Mouse (Mus musculus): Measurements from ENCODE around the gene Tiam2. TPM values are rescaled to one million over a fixed set of nuclear protein-coding genes. Genes with fewer than 3 reads are reported as not detected.

The Tiam2 gene
- polyA plus RNA-seq, 1 experiment from 2014 or later, result 3.3 TPM

DNA sequence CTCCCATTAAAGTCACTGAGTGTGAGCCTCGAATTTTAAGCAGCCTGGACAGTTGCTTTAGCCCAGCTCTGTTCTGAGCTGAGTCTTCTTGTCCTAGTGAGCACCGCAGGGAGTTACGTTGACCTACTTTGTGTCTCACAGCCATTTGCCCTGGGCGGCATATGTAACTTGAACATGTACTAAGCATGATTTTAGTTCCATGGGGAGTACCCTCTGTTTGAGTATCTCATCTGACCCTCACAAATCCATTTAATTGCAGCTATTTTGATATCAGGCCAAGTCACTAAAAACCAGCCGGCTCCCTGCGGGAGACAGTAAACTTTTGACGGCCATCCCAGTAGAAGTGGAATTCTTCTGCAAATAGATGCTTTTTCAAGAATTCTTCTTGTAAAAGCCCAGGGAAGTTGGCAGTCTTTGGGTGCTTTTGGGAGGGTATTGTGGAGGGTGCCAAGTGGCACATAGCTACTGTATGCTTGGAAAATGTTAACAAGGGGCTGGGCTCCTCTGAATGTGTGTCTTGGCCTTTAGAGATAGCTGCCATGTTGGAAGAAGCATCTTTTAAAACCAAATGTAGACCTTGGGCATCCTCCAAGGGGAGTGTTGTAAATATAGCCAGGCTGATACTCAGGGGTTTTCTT is 10.6 kb downstream of the Tiam2 start:
- Histone ChIP-seq H3K9ac (ENCODE audit: low read depth, low read length) (no peak overlapping the region), H3K27me3 (ENCODE audit: insufficient read depth, low read length) (no peaks in the 10 kb centered on the region), H3K9me3 (replicated peaks; ENCODE audit: low read length) (no peaks in the 10 kb centered on the region), H3K27ac (no peak overlapping the region), H3K4me3 (replicated peaks; ENCODE audit: low read depth, low read length) (no peak overlapping the region), H3K4me2 (ENCODE audit: low read length) (no peak overlapping the region), H3K36me3 (ENCODE audit: insufficient read depth, low read length) (no peaks in the 10 kb centered on the region), H3K4me1 (replicated peaks; ENCODE audit: insufficient read depth, low read length) (0 out of 2 replicates have a peak, but pooled peaks cover 4% of the 10 kb centered on the region)
- 64% methylated on average over 7 of the region's 7 CpGs for WGBS
- DNase-seq (ENCODE audit: low spot score) (peak; percentile 53), ATAC-seq (replicated peaks; ENCODE audit: low FRiP score, low read depth) (no peak)
- no peak for TF ChIP-seq CTCF (IDR thresholded peaks at IDR 0.05; ENCODE audit: low read depth)

DNA sequence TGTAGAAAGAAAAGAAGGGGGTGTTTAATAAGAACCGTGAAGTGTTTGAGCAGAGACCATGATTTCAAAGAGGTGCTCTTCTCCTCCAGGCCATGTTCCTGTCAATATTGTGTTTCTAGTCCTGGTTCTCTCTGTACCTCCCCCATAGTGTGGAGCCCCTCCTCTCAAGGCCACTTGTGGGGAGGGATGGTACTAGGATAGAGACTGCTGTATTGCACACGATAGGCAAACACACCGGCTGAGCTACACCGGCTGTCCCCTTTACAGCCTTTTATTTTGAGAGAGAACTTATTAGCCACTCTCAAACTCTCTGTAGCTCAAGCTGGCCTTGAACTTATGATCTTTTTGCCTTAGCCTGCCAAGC is 11.1 kb downstream of the Tiam2 start:
- WGBS, result 26% methylated on average over 4 of the region's 4 CpGs
- H3K9me3 ChIP-seq (replicated peaks; ENCODE audit: low read length), result no peaks in the 10 kb centered on the region
- no peak overlapping the region for H3K9ac ChIP-seq (ENCODE audit: low read depth, low read length)
- H3K27me3 ChIP-seq (ENCODE audit: insufficient read depth, low read length), result no peaks in the 10 kb centered on the region
- H3K27ac ChIP-seq, result 0 out of 2 replicates have a peak overlapping the region, but pooled peaks have one; percentile 19
- TF ChIP-seq CTCF (IDR thresholded peaks at IDR 0.05; ENCODE audit: low read depth), result no peak
- H3K4me3 ChIP-seq (replicated peaks; ENCODE audit: low read depth, low read length), result no peak overlapping the region
- H3K4me1 ChIP-seq (replicated peaks; ENCODE audit: insufficient read depth, low read length), result 0 out of 2 replicates have a peak, but pooled peaks cover 4% of the 10 kb centered on the region
- no peak overlapping the region for H3K4me2 ChIP-seq (ENCODE audit: low read length)
- peak; percentile 22 for DNase-seq (ENCODE audit: low spot score)
- H3K36me3 ChIP-seq (ENCODE audit: insufficient read depth, low read length), result no peaks in the 10 kb centered on the region
- ATAC-seq (replicated peaks; ENCODE audit: low FRiP score, low read depth), result no peak

DNA sequence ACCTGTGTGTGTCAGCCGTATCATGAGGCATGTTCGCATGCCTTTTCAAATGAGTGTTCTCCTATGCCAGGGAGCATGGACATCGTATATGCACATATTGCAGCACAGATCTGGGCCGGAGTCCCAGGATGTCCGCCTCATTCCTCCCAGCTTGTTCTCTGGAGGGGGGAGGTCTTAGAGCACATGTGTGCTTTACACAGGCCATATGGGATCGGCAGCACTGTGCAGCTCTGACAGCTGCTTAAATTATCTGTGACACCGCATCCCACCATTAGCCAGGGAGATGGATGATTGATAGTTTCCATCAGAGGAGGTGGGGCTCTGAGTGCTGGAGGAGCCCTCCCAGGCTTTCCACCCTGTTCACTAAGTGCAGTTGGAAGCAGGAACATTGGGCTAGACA is 12.4 kb downstream of the Tiam2 start:
- H3K27ac ChIP-seq, result no peak overlapping the region
- WGBS, result 29% methylated on average over 7 of the region's 7 CpGs

DNA sequence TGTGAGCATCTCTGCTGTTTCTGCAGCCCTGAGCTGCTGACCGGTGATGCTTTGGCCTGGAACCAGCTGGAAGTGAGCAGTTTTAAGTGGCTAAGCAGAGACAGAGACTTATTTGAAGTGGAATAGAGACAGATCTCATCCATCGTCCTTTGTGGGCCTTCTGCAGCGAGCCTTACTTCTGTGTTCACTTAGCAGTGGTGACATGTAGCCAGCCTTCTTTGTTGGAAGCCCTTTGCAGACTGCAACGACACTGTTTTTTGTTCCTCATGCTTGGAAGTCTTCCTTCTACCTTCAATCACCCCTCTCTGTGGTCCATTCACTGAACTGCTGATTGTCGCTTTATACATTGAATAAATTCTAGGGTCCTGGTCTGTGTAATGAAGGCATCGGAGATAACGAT is 18.5 kb downstream of the Tiam2 start:
- no peak for TF ChIP-seq CTCF (IDR thresholded peaks at IDR 0.05; ENCODE audit: low read depth)
- H3K4me3 ChIP-seq (replicated peaks; ENCODE audit: low read depth, low read length), result no peak overlapping the region
- no peak overlapping the region for H3K4me2 ChIP-seq (ENCODE audit: low read length)
- H3K27me3 ChIP-seq (ENCODE audit: insufficient read depth, low read length), result no peaks in the 10 kb centered on the region
- DNase-seq (ENCODE audit: low spot score), result no peak
- H3K9me3 ChIP-seq (replicated peaks; ENCODE audit: low read length), result no peaks in the 10 kb centered on the region
- H3K36me3 ChIP-seq (ENCODE audit: insufficient read depth, low read length), result no peaks in the 10 kb centered on the region
- no peak overlapping the region for H3K27ac ChIP-seq
- no peaks in the 10 kb centered on the region for H3K4me1 ChIP-seq (replicated peaks; ENCODE audit: insufficient read depth, low read length)
- ATAC-seq (replicated peaks; ENCODE audit: low FRiP score, low read depth), result no peak
- WGBS, result 81% methylated on average over 7 of the region's 7 CpGs
- H3K9ac ChIP-seq (ENCODE audit: low read depth, low read length), result no peak overlapping the region

More for the DNA sequence above, 12.4 kb downstream of the Tiam2 start:
- Histone ChIP-seq H3K27me3 (ENCODE audit: insufficient read depth, low read length) (no peaks in the 10 kb centered on the region), H3K9ac (ENCODE audit: low read depth, low read length) (no peak overlapping the region), H3K4me2 (ENCODE audit: low read length) (no peak overlapping the region), H3K36me3 (ENCODE audit: insufficient read depth, low read length) (no peaks in the 10 kb centered on the region), H3K4me1 (replicated peaks; ENCODE audit: insufficient read depth, low read length) (0 out of 2 replicates have a peak, but pooled peaks cover 4% of the 10 kb centered on the region), H3K4me3 (replicated peaks; ENCODE audit: low read depth, low read length) (no peak overlapping the region), H3K9me3 (replicated peaks; ENCODE audit: low read length) (no peaks in the 10 kb centered on the region)
- DNase-seq (ENCODE audit: low spot score) (peak; percentile 57), ATAC-seq (replicated peaks; ENCODE audit: low FRiP score, low read depth) (no peak; the same call in 1 of the 2 replicates)
- TF ChIP-seq CTCF (IDR thresholded peaks at IDR 0.05; ENCODE audit: low read depth), result no peak

DNA sequence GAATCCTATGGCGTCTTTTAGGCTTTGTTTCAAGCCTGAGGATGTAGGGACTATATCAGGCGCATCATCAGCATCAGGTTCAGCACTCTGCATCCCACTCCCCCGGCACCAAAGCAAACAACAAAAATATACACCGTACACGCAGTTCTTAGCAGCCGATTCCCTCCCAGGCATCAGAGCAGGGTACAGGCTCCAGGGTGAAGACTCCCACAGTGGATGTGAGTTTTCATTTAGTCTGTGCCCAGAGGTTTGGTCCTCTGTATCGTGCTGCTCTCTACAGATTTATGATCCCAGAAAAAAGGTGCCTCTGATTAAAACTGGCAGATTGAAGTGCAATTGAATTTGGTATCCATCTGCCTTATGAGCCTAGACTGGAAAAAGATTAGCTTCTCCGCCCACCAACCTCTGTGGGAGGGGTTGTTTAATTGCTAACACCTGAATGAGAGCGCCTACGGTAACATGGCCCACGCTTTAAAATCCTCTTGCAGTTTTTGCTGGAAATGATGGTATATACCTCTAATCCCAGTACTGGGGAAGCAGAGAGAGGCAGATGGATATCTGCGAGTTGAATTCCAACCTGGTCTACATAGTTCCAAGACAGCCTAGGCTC is 19.0 kb downstream of the Tiam2 start:
- Histone ChIP-seq H3K9me3 (replicated peaks; ENCODE audit: low read length) (no peaks in the 10 kb centered on the region), H3K9ac (ENCODE audit: low read depth, low read length) (no peak overlapping the region), H3K36me3 (ENCODE audit: insufficient read depth, low read length) (no peaks in the 10 kb centered on the region), H3K4me2 (ENCODE audit: low read length) (no peak overlapping the region), H3K27me3 (ENCODE audit: insufficient read depth, low read length) (no peaks in the 10 kb centered on the region), H3K4me1 (replicated peaks; ENCODE audit: insufficient read depth, low read length) (no peaks in the 10 kb centered on the region), H3K27ac (no peak overlapping the region), H3K4me3 (replicated peaks; ENCODE audit: low read depth, low read length) (no peak overlapping the region)
- WGBS, result 60% methylated on average over 12 of the region's 12 CpGs
- DNase-seq (ENCODE audit: low spot score) (no peak), ATAC-seq (replicated peaks; ENCODE audit: low FRiP score, low read depth) (no peak)
- no peak for TF ChIP-seq CTCF (IDR thresholded peaks at IDR 0.05; ENCODE audit: low read depth)

DNA sequence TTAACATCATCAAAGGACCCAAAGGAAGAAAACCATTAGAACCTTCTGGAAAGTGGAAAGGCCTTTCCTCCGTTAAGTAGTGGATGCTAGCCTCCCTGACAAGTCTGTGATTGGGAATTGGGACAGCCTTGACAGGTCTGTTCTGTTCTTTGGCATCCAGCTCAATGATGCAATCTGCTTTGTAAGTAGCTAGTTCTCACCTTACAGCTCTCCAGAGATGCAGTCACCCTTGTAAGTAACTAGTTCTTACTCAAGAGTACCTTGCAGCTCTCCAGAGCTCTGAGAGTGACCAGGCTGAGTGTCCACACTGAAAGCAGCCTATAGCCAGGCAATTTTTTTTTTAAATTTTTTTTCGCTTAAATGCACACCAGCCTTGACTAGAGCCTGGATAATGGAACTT is 21.4 kb downstream of the Tiam2 start:
- DNase-seq (ENCODE audit: low spot score) (no peak), ATAC-seq (replicated peaks; ENCODE audit: low FRiP score, low read depth) (no peak)
- Histone ChIP-seq H3K27ac (no peak overlapping the region), H3K27me3 (ENCODE audit: insufficient read depth, low read length) (no peaks in the 10 kb centered on the region), H3K4me1 (replicated peaks; ENCODE audit: insufficient read depth, low read length) (no peaks in the 10 kb centered on the region), H3K9me3 (replicated peaks; ENCODE audit: low read length) (no peaks in the 10 kb centered on the region), H3K36me3 (ENCODE audit: insufficient read depth, low read length) (no peaks in the 10 kb centered on the region), H3K4me3 (replicated peaks; ENCODE audit: low read depth, low read length) (no peak overlapping the region), H3K4me2 (ENCODE audit: low read length) (no peak overlapping the region), H3K9ac (ENCODE audit: low read depth, low read length) (no peak overlapping the region)
- TF ChIP-seq CTCF (IDR thresholded peaks at IDR 0.05; ENCODE audit: low read depth), result no peak
- 89% methylated on average over 2 of the region's 2 CpGs for WGBS
